Mouse (Mus musculus) midbrain, embryonic 11.5 days (tissue): Measurements from ENCODE around the gene Rgl3. TPM values are rescaled to one million over a fixed set of nuclear protein-coding genes. Genes with fewer than 3 reads are reported as not detected.

Experiments
- ATAC-seq: fragments of 200-750 bp; cut with Nextera tagmentation; 2 replicates; pipeline ENCODE4 v1.8.0; 2017; ENCODE audit warnings: moderate TSS enrichment, moderate library complexity; ENCODE audit not compliant: low FRiP score
- DNase-seq: peaks from one replicate; pipeline ENCODE4 v3.0.0; 2015; ENCODE audit warnings: low spot score; ENCODE audit errors: missing footprints
- H3K27ac ChIP-seq: fragments of 300-500 bp; sonication (generic); 2 replicates; pipeline ENCODE4 v1.5.1; 2014; ENCODE audit warnings: low read depth, low read length
- H3K27me3 ChIP-seq: fragments of 300-500 bp; sonication (generic); 2 replicates; pipeline ENCODE4 v1.6.1; 2014; ENCODE audit warnings: mild to moderate bottlenecking, low read length, moderate library complexity, mixed read lengths; ENCODE audit not compliant: control insufficient read depth, insufficient read depth
- H3K36me3 ChIP-seq: fragments of 300-500 bp; sonication (generic); 2 replicates; pipeline ENCODE4 v1.6.1; 2014; ENCODE audit warnings: mild to moderate bottlenecking, low read length, moderate library complexity, mixed read lengths; ENCODE audit not compliant: control insufficient read depth, insufficient read depth
- H3K4me1 ChIP-seq: fragments of 300-500 bp; sonication (generic); 2 replicates; pipeline ENCODE4 v1.6.1; 2014; ENCODE audit warnings: low read length; ENCODE audit not compliant: control insufficient read depth, insufficient read depth
- H3K4me2 ChIP-seq: fragments of 300-500 bp; sonication (generic); 2 replicates; pipeline ENCODE4 v1.6.1; 2014; ENCODE audit warnings: mild to moderate bottlenecking, moderate library complexity
- H3K4me3 ChIP-seq: fragments of 300-500 bp; sonication (generic); 2 replicates; pipeline ENCODE4 v1.5.1; 2014; ENCODE audit warnings: low read depth, low read length
- H3K9ac ChIP-seq: fragments of 300-500 bp; sonication (generic); 2 replicates; pipeline ENCODE4 v1.6.1; 2014; ENCODE audit warnings: low read length
- H3K9me3 ChIP-seq: fragments of 300-500 bp; sonication (generic); 2 replicates; pipeline ENCODE4 v1.6.1; 2016; ENCODE audit warnings: low read length; ENCODE audit not compliant: control insufficient read depth
- WGBS: fragments of 180-500 bp; shearing (Covaris S2); extraction: QIAGEN DNeasy Blood & Tissue Kit; methylation state at CpG from one replicate; pipeline ENCODE4 v1.1.7; 2014; 5-methylcytosine and 5-hydroxymethylcytosine counted together
- polyA plus RNA-seq: library from polyadenylated mRNA; unstranded; fragments of >200 nt; fragmentation: Nextera tagmentation; extraction: Ambion mirVana; gene quantifications from 2 replicates; pipeline ENCODE4 v1.2.1, GENCODE M21; 2014

Rgl3 gene
- polyA plus RNA-seq, 1 experiment from 2014 or later: 2.2 TPM

DNA sequence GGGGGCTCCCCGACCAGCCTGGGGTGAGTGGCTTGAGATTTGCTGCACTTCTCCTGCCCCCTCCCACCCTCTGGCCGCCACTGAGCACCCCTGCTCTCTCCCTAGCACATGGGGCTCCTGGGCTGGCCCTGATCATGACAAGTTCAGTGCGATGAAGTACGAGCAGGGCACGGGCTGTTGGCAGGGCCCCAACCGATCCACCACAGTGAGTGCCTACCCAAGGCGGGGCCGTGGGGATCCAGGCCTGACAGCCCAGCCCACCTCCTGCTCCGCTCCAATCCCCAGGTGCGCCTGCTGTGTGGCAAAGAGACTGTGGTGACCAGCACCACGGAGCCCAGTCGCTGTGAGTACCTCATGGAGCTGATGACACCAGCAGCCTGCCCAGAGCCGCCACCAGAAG, 23.5 kb upstream of the Rgl3 start:
- Histone ChIP-seq H3K27ac (no peak overlapping the region), H3K9ac (no peak overlapping the region), H3K4me2 (no peak overlapping the region), H3K4me3 (no peak overlapping the region), H3K4me1 (no peaks in the 10 kb centered on the region; the same call in 1 of the 2 replicates), H3K36me3 (peaks cover 39% of the 10 kb centered on the region), H3K9me3 (no peaks in the 10 kb centered on the region), H3K27me3 (no peaks in the 10 kb centered on the region)
- DNase-seq: peak; percentile 83
- WGBS: 91% methylated on average over 13 of the region's 13 CpGs
- ATAC-seq: peak; percentile 22; the same call in 1 of the 2 replicates

DNA sequence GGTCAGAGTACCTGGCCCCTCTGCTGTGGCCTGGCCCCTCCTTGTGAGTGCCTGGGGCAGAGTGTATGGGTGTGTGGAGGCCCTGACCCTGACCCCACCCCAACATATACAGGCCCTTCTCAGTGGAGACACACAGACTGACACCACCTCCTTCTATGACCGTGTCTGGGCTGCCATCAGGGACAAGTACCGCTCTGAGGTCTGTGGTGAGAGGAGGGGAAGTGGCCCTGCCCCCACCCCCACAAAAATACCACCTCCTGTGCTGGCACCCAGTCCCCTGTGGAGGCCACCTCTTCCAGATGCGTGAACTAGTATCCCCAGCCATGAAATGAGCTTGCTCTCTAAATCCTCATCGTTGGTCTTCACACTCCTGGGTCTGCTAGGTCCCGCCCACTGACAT, 21.8 kb upstream of the Rgl3 start:
- DNase-seq (peak; percentile 75), ATAC-seq (no peak)
- no peaks in the 10 kb centered on the region for H3K27me3 ChIP-seq
- H3K27ac ChIP-seq: no peak overlapping the region
- WGBS: 84% methylated on average over 5 of the region's 5 CpGs
- no peaks in the 10 kb centered on the region for H3K9me3 ChIP-seq
- H3K4me2 ChIP-seq: no peak overlapping the region
- H3K4me1 ChIP-seq: no peaks in the 10 kb centered on the region
- no peak overlapping the region for H3K4me3 ChIP-seq
- H3K9ac ChIP-seq: no peak overlapping the region
- peaks cover 39% of the 10 kb centered on the region for H3K36me3 ChIP-seq

DNA sequence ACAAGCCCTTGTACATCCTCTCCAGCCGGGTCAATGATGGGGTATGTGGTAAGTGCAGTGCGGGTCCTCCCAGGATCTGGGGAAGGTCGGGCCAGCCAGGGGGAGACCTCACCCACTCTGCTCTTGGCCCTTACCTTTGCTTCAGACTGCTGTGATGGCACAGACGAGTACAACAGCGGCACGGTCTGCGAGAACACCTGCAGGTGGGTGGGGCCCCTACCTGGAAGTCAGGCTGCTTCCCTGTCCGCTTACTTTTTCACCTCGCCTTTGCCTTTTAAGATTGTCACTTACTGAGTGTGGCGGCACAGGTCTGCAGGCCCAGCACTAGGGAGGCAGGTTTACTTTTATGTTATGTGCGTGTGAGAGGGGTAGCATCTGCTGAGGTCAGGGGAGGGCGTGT, 15.3 kb upstream of the Rgl3 start:
- Histone ChIP-seq H3K27me3 (no peaks in the 10 kb centered on the region), H3K4me3 (no peak overlapping the region), H3K9ac (no peak overlapping the region), H3K27ac (no peak overlapping the region), H3K4me2 (no peak overlapping the region), H3K36me3 (peaks cover 3% of the 10 kb centered on the region; the same call in 1 of the 2 replicates), H3K9me3 (no peaks in the 10 kb centered on the region), H3K4me1 (peaks cover 21% of the 10 kb centered on the region)
- DNase-seq (no peak), ATAC-seq (no peak)
- 91% methylated on average over 12 of the region's 12 CpGs for WGBS

DNA sequence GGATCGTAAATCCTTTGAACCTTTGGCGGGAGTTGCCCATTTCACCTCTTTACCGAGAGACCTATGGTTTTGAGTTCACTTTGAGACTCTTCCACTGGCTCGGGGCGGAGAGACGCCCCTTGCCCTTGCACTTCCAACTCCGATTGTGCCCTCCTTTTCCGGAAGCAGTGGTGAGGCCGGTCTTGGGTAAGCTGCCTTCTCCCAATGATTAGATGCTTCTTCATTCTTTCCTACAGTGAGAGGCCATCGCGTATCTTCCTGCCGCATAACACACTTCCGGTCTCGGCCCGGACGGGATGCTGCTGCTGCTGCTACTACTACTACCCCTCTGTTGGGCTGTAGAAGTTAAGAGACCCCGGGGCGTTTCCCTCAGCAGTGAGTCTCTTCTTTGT, 13.9 kb upstream of the Rgl3 start:
- no peak for DNase-seq
- Histone ChIP-seq H3K27ac (no peak overlapping the region), H3K4me3 (peak overlapping the region; percentile 78), H3K9ac (peak overlapping the region; percentile 68), H3K4me1 (peaks cover 21% of the 10 kb centered on the region), H3K4me2 (peak overlapping the region; percentile 94), H3K27me3 (no peaks in the 10 kb centered on the region), H3K36me3 (no peaks in the 10 kb centered on the region), H3K9me3 (no peaks in the 10 kb centered on the region)
- 1% methylated on average over 18 of the region's 18 CpGs for WGBS
- no peak; the same call in 1 of the 2 replicates for ATAC-seq

DNA sequence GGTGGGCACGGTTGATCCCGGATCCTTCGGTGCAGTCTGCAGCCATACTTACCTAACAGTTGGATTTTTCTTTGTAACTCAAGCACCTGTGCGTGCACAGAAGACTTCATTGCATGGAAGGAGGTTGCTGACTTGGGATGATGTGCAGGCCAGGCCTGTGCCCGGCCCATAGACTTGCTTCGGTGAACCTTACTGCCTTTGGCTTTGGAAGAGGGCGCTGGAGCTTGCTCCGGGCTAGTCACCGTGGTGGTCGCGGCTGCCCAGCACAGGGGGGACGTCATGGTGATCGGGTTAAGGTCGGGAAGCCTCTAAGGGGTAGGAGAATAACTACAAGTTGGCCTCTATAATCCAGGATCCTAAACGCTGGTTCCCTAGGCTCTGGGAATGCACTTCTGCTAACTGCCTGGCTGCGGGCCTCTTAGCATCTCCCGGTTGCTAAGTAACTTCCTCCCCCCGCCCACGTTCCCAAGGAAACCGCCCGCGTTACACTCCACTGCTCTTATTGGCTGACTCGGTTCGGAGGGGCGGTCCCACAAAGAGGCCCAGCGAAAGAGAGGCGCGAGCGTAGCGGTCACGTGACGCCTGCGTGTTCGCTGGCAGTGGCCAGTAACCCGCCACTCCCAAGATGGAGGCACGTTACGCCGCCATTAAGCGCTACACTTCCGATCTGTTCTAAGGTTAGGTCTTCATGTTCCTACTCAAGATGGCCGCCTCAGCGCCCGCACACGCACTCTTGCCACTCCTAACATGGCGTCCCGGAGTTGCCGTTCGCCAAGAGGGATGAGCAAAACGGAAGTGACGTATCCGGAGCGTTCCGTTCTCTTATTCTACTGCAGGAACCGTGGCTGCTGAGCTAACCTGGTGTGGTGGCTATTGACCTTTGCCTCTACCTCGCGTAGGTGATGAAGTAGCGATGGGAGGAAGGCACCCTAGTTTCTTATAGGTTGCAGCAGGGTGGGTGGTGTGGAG, 13.2 kb upstream of the Rgl3 start, which contains the start of the genes Ccdc151 and Prkcsh:
Ccdc151 (minus strand) TSS at position 441 of the 969 bp plus-strand sequence.
Prkcsh (plus strand) TSS at position 613 of the 969 bp plus-strand sequence.
- 4% methylated on average over 57 of the region's 57 CpGs for WGBS
- peak; percentile 100 for DNase-seq

DNA sequence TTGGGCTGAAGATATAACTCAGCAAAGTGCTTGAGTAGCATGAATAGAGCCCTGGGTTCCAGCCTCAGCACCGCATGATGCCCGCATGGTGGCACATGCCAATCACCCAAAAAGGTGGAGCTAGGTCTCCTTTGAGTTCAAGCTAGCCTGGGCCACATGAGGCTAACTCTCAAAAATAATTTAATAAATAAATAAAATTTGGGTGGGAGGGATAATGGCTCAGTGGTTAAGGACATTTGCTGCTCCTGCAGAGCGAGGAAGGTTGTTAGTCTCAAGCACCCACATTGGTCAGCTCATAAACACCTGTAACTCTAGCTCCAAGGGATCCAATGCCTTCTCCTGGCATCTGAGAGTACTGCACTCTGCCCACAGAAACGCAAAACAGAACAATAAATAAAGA, 12.4 kb upstream of the Rgl3 start:
- peak; percentile 82 for DNase-seq
- peaks cover 21% of the 10 kb centered on the region for H3K4me1 ChIP-seq
- no peaks in the 10 kb centered on the region for H3K9me3 ChIP-seq
- H3K9ac ChIP-seq: no peak overlapping the region
- H3K36me3 ChIP-seq: no peaks in the 10 kb centered on the region
- peak overlapping the region; percentile 57 for H3K4me2 ChIP-seq
- no peak overlapping the region for H3K4me3 ChIP-seq
- H3K27ac ChIP-seq: no peak overlapping the region
- 87% methylated on average over 4 of the region's 4 CpGs for WGBS
- H3K27me3 ChIP-seq: no peaks in the 10 kb centered on the region
- ATAC-seq: no peak

More for the DNA sequence above, 13.2 kb upstream of the Rgl3 start, which contains the start of the genes Ccdc151 and Prkcsh:
- peak; percentile 98 for ATAC-seq
- H3K9me3 ChIP-seq: no peaks in the 10 kb centered on the region
- no peaks in the 10 kb centered on the region for H3K36me3 ChIP-seq
- peak within 1 kb of the TSS; percentile 64 for H3K27ac ChIP-seq
- no peaks in the 10 kb centered on the region for H3K27me3 ChIP-seq
- peak within 1 kb of the TSS; percentile 78 for H3K4me3 ChIP-seq
- H3K9ac ChIP-seq: peak within 1 kb of the TSS; percentile 68
- H3K4me1 ChIP-seq: peaks cover 21% of the 10 kb centered on the region
- H3K4me2 ChIP-seq: peak within 1 kb of the TSS; percentile 94

DNA sequence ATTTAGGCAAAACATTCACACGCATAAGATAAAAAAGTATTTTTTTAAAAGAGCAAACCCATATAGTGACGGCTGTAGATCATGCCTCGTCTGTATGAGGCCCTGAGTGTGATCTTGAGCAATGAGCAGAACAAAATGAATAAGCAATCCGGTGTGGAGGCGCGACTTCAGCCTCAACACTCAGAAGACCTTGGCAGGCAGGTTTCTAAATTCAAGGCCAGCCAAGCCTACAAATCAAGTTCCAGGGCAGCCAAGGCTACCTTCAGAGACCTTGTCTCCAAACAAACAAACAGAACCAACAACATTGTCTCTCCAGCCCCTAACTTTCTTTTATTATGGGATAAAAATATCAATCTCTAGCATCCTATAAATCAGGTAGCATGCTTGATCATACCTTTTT, 11.1 kb upstream of the Rgl3 start:
- Histone ChIP-seq H3K9ac (no peak overlapping the region), H3K27me3 (no peaks in the 10 kb centered on the region), H3K4me1 (peaks cover 21% of the 10 kb centered on the region), H3K9me3 (no peaks in the 10 kb centered on the region), H3K36me3 (no peaks in the 10 kb centered on the region), H3K4me3 (no peak overlapping the region), H3K4me2 (no peak overlapping the region), H3K27ac (no peak overlapping the region)
- DNase-seq (no peak), ATAC-seq (no peak)
- 90% methylated on average over 6 of the region's 6 CpGs for WGBS

DNA sequence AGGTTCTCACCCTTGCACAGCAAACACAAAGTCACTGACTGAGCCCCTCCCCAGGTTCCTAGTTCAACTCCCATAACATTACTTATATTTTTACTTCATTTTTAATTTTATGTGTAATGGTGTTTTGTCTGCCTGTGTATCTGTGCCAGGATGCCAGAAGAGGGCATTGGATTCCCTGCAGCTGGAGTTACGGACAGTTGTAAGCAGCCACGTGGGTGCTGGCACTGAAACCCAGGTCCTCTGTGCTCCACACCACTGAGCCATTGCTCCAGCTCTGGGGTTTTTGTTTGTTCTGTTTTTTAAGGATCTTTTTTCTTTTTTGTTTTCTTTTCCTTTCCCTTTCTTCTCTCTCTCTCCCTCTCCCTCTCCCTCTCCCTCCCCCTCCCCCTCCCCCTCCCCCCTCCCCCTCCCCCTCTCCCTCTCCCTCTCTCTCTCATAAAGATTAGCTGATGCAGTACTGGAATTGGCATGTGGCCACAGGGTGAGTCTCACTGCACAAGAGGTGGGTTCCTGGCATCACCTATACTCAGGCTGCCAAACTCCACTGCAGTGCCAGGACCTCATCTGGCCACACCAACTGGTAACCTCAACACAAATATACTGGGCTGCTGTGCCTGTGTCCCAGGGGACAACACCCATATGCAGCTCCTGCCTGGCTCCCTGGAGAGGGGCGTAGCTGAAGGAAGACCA, 7.1 kb upstream of the Rgl3 start:
- H3K27ac ChIP-seq: no peak overlapping the region
- H3K4me2 ChIP-seq: no peak overlapping the region
- no peak overlapping the region for H3K4me3 ChIP-seq
- H3K27me3 ChIP-seq: peaks cover 8% of the 10 kb centered on the region
- WGBS: 85% methylated on average over 3 of the region's 3 CpGs
- H3K36me3 ChIP-seq: no peaks in the 10 kb centered on the region
- H3K9me3 ChIP-seq: no peaks in the 10 kb centered on the region
- no peaks in the 10 kb centered on the region for H3K4me1 ChIP-seq
- no peak for DNase-seq
- no peak for ATAC-seq
- no peak overlapping the region for H3K9ac ChIP-seq

DNA sequence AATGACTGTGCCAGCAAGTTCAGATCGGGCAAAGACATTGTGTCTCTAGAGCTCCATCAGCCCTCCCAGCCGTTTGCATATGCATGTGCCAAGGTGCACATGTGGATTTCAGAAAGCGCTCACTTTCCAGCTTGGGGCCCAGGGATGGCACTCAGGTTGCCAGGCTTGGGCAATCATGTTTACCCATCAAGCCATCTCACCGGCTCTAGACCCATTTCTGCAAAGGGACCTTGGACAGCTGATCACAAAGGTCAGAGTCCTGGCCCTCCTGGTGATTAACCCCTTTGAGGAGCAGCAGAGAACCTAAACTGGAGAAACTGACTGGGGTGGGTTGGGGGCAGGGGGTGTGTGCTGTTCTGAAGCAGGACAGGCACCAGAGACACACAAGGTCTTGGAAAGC, 3.0 kb upstream of the Rgl3 start:
- whole genome bisulfite sequencing: 78% methylated on average over 4 of the region's 4 CpGs
- Histone ChIP-seq H3K9me3 (no peaks in the 10 kb centered on the region), H3K27me3 (peaks cover 49% of the 10 kb centered on the region)

More for the DNA sequence above, 3.0 kb upstream of the Rgl3 start:
- H3K36me3 ChIP-seq: no peaks in the 10 kb centered on the region
- no peak overlapping the region for H3K9ac ChIP-seq
- H3K4me2 ChIP-seq: no peak overlapping the region
- no peak for DNase-seq
- H3K27ac ChIP-seq: no peak overlapping the region
- no peak for ATAC-seq
- H3K4me1 ChIP-seq: peaks cover 21% of the 10 kb centered on the region
- H3K4me3 ChIP-seq: no peak overlapping the region
